Mouse (Mus musculus): Measurements from ENCODE around the gene Sh3d21.

Sh3d21 gene

DNA sequence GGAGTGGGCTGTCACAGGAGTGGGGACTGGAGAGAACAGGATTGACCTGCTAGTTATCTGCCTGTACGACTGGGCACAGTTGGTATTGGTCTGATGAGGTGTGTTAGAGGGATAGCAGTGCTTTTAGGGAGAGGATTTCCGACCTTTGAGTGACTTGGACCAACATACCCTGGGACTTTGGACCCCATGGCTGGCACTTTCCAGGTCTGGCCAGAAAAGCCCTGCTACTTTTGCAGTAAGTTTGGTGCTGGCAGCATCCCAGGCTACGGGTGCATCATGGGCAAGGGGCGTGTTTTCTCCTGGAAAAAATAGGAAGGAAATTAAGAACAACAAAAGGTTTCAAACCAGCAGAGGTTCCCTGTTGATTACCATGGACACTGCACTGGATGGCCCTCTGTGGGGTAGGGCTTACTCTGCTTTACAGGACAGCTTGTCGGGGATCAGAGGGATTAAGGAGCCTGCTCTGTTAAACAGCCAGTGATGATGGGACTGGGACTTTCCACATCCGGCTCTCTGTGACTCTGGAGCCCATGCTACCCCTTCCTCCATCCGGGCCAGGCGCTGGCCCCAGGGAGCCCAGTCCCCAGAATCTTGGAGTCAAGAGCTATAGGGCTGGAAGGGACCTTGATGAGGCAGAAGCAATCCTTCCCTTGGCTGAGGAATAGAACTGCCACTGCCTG lies 55.1 kb downstream of the Sh3d21 start:
- DNase-seq (ENCODE audit: low spot score) = no peak

DNA sequence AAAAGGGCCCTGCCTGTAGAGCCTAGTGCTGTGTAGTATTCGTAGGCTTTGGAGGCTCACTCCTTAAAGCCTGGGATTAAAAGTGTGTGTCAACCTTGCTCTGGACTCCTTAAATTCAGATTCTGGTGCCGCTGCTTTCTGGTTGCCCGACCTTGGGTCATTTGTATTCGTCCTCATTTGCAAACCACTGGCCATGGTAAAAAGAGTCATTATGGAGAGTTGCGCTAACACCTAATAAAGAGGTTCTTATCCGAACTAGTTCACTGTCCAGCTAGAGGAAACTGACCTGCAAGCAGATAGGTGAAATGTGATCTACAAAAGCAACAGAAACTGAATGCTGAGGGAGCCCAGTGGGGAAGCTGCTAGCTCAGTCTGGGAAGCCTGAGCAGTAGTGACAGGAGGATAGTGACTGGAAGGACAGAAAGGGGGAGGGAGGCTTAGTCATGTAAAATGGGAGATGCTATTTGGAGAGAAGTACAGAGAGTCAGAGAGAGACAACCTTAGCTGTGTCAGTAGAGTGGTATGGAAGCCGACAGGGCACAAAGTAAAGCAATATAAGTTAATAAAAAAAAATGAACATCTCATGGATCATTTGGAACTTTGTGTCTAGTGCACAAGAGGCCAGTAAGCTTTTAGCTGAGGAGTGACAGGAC lies 58.0 kb downstream of the Sh3d21 start:
- no peak for DNase-seq (ENCODE audit: low spot score)

DNA sequence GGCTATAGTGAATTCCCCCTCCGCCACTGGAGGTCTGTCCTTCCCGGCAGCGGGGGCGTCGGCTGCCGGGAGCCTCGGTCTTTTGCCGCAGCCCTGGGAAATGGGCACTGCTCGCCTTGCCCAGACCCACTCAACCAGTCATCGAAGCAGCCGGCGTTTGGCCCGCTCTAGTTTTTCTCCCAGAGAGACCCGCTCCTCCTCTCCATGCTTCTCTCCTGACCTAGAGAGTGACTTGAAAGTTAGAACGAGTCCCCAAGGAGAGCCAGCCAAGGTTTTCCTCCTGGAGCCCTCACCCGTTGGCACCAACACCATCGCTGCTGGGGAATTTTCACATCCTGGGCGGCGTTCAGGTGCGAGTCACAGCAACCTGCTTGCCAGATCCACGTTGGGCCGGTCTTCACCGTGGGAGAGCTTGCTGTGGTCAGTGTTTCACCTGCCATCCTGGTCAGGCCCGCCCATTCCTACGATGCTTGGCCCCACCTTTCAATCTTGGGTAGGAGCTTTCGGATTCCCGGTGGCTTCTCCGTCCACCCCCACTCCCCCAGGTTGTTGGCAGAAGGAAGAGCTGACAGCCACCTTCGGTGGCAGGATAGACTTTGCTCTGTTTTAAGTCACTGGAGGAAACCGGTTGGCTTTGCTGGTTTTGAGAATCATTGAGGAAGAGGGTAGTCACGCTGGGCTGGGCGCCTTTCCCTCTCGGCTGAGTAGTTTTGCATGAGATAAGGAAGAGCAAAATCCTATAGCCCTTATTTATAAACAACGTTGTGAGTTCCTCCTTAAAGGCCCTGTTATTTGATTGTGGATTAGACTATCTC lies 58.8 kb downstream of the Sh3d21 start:
- peak; percentile 49 for DNase-seq (ENCODE audit: low spot score)

GRCm38 (mm10) chr4:126103590-126104068 lies 59.7 kb downstream of the Sh3d21 start, which contains the start of gene Stk40:
TSS of gene Stk40 (plus strand) at chr4:126103957.
- peak; percentile 96 for DNase-seq (ENCODE audit: low spot score)

GRCm38 (mm10) chr4:126103057-126103581 lies 60.2 kb downstream of the Sh3d21 start:
- DNase-seq (ENCODE audit: low spot score) = peak; percentile 88

DNA sequence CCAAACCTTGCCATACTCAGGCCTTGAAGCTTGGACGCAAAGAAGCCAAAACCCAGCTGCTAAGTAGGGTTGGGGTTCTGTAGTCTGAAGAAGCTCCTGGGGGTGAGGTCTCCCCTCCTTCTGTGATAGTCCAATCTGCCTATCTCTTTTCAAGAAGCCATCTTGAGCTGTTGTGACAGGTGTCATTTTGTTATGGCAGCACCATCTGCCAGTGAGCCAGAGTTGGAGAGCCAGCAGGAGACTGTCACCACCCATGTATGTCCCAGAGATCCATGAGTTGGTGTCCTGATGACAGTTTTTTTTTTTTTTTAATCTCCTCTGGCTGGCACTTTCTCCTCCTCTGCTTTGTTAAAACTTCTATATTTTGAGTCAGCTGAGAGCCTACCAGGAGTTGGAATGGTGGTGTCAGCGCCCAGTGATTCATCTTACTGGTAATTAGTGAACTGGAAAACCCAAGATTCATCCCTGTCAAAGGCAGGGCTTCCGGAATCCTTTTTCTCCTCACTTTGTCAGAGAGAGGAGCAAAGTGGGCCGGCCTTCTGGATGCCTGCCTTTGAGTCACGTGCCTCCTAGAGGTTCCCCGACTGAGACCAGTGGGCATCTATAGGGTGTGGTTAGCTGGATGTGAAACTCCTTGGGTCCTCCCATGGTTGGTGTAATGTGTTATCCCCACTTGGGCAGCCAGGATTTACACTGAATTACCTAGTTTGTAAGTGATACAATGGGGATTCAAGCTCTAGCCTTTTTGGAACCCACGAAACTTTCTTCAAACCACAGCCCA lies 61.0 kb downstream of the Sh3d21 start:
- no peak for DNase-seq (ENCODE audit: low spot score)

DNA sequence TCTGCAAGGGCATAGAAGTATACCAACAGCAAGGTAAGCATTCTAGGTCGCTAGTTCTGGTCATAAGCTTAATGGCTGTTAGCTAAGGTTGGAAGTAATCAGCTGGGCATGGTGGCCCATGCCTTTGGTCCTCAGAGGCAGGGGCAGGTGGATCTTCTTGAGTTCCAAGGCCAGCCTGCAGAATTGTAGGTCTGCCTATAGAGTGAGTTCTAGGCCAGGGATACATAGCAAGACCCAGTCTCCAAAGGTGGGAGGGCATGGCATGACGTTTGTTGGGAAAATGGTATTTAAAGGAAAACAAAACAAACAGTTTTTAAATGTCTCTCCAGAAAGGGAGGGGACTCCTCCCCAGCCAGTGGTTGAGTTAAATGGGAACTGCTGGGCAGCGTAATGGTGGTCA lies 62.5 kb downstream of the Sh3d21 start:
- no peak for DNase-seq (ENCODE audit: low spot score)

All from layer of hippocampus, adult 11-12 months (tissue).